11 mouse cellular contexts compared by ENCODE assay signal in the genomic region with DNA sequence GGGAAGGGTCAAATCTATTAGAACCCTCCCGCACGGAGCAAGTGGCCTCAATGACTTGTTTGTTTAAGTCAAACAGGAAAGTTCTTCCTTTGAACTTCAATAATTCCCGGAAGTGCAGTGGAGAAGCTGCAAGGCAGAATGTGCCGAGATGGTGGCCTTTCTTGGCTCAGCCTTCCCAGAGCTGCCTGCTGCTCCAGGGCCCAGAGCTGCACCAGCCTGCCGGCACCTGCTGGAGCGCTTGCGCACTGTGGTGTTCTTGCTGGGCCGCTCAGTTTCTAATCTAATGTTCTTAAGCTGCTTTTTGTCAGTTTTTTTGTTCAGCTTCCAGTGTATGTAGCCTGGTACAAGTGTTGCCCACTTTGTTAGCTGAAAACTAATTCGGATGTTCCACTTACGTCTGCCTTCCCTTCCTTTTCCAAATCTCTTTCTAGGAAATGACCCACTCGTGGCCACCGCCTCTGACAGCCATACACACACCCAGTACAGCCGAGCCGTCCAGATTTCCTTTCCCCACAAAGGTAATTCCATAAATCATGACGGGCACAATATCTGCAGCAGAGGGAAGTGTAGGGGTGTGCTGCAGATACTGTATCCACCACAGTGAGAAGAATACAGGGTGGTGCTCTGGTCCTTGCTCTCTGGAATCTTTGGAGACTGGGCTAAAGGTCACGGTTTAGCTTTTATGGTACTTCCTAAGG.
DNase-seq lines count a peak whose midpoint lies in the region; ATAC-seq lines count a peak whose summit lies in the region.
"Had no signal": no experiment of that assay in that cellular context is flagged by ENCODE, and none has a peak within 500 bp of the region (broad histone marks: within the 10 kb centered on the region; RNA-seq: fewer than 3 reads in every experiment).

No protein-coding gene starts in this region.

- H3K9me3 ChIP-seq in intestine, embryonic 15.5 days, result no peaks in the 10 kb centered on the region
- H3K9me3 ChIP-seq: embryonic facial prominence, embryonic 13.5 days; neural tube, embryonic 12.5 days had no signal

- WGBS in intestine, embryonic 15.5 days, result 38% methylated on average over 16 of the region's 16 CpGs

- H3K9ac ChIP-seq in intestine, embryonic 15.5 days, result no peak overlapping the region
- H3K9ac ChIP-seq: embryonic facial prominence, embryonic 13.5 days; neural tube, embryonic 12.5 days had no signal

- no peaks in the 10 kb centered on the region for H3K36me3 ChIP-seq in intestine, embryonic 15.5 days
- H3K36me3 ChIP-seq: embryonic facial prominence, embryonic 13.5 days; neural tube, embryonic 12.5 days had no signal

- H3K4me1 ChIP-seq in brown adipose tissue, adult 24 weeks (ENCODE audit: control insufficient read depth, insufficient read depth, insufficient read length, low read length), result peaks cover 12% of the 10 kb centered on the region; the same call in 1 of the 2 replicates
- H3K4me1 ChIP-seq in intestine, embryonic 15.5 days (replicated peaks), result no peaks in the 10 kb centered on the region
- H3K4me1 ChIP-seq: embryonic facial prominence, embryonic 13.5 days; neural tube, embryonic 12.5 days had no signal

- H3K27ac ChIP-seq in brown adipose tissue, adult 24 weeks (replicated peaks; ENCODE audit: low read depth, low read length), result 0 out of 2 replicates have a peak overlapping the region, but pooled peaks have one; percentile 8
- H3K27ac ChIP-seq in intestine, embryonic 15.5 days, result peak overlapping the region; percentile 44
- H3K27ac ChIP-seq: embryonic facial prominence, embryonic 13.5 days; macrophage; neural tube, embryonic 12.5 days had no signal

- H3K4me3 ChIP-seq in brown adipose tissue, adult 24 weeks (ENCODE audit: insufficient read depth, low read depth, low read length), result no peak overlapping the region
- no peak overlapping the region for H3K4me3 ChIP-seq in intestine, embryonic 15.5 days (replicated peaks)
- H3K4me3 ChIP-seq: embryonic facial prominence, embryonic 13.5 days; neural tube, embryonic 12.5 days had no signal

- peak; percentile 33 for DNase-seq in kidney, adult 11 months
- DNase-seq in kidney, adult 18-20 months, result no peak
- DNase-seq in lung, postnatal 25 days (ENCODE audit: low spot score), result peak; percentile 74
- no peak for DNase-seq in gastrocnemius, postnatal 4 days (ENCODE audit: low spot score in 2 of 2)
- DNase-seq in layer of hippocampus, adult 9-10 months (ENCODE audit: low spot score), result no peak

- no peak overlapping the region for H3K4me2 ChIP-seq in intestine, embryonic 15.5 days (replicated peaks)
- H3K4me2 ChIP-seq: embryonic facial prominence, embryonic 13.5 days; neural tube, embryonic 12.5 days had no signal

- ATAC-seq in intestine, embryonic 15.5 days, result peak; percentile 75
- ATAC-seq: Patski had no signal

- no peaks in the 10 kb centered on the region for H3K27me3 ChIP-seq in intestine, embryonic 15.5 days (replicated peaks)
- H3K27me3 ChIP-seq: embryonic facial prominence, embryonic 13.5 days; neural tube, embryonic 12.5 days; Patski had no signal

Comparison
In these comparisons a context has a peak if more than half of its experiments do, and no peak if none do; other contexts are left out.
1. DNase-seq: peak in kidney, adult 11 months (single experiment) and lung, postnatal 25 days (single experiment); none in kidney, adult 18-20 months (single experiment), gastrocnemius, postnatal 4 days (0 of 2) and layer of hippocampus, adult 9-10 months (single experiment).